Mouse (Mus musculus): ENCODE data around the gene Os9.
"Not testable (repeated sequence)": the region's sequence is repeated elsewhere in the genome, so short reads cannot be mapped to it uniquely, and the experiment has no call there.

Gene Os9

DNA sequence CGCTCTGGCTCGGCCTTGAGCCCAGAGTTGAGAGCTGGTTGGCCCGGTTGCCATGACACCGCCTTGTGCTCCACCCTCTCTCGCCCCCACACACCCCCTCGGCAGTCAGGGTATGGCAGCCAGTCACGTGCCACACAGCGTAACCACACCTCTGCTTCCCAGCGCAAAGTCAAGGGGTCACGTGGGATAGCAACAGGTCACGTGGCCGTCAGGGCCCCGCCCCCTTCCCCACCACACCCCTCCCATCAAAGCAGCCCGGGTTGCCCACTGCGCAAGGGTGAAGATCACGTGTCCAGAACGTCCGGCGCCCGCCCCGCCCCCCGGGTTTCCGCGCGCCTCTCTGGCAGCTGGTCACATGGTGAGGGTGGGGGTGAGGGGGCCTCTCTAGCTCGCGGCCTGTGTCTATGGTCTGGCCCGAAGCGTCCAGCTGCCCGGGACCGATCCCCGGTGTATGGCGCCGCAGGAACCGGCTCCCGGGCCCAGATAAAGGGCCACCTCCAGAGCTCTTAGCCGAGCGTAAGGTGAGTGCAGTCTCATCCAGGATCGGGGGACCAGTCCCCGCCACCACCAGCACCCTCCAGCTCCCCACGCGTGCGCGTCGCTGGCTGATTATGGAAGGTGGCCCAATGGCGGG lies 57.6 kb downstream of the Os9 start, which contains the start of gene Cdk4:
Gene Cdk4 (plus strand): TSS at position 296 of the 634 bp plus-strand sequence.
- Histone ChIP-seq H3K9me3 (ENCODE audit: low read length) (no peaks in the 10 kb centered on the region), H3K4me3 (replicated peaks; ENCODE audit: low read length) (peak within 1 kb of the TSS; percentile 98), H3K4me1 (replicated peaks; ENCODE audit: low read depth, low read length) (peaks cover 74% of the 10 kb centered on the region), H3K27me3 (ENCODE audit: insufficient read depth, low read length) (peaks cover 6% of the 10 kb centered on the region), H3K36me3 (ENCODE audit: insufficient read depth, low read length) (peaks cover 43% of the 10 kb centered on the region)
- TF ChIP-seq CTCF (conservative IDR thresholded peaks at IDR 0.05; ENCODE audit: low read length) = no peak
- no peak for TF ChIP-seq NANOG (IDR thresholded peaks at IDR 0.05; ENCODE audit: borderline replicate concordance, low read length)
- no peak for TF ChIP-seq POU5F1 (IDR thresholded peaks at IDR 0.05; ENCODE audit: borderline replicate concordance, low read length)

DNA sequence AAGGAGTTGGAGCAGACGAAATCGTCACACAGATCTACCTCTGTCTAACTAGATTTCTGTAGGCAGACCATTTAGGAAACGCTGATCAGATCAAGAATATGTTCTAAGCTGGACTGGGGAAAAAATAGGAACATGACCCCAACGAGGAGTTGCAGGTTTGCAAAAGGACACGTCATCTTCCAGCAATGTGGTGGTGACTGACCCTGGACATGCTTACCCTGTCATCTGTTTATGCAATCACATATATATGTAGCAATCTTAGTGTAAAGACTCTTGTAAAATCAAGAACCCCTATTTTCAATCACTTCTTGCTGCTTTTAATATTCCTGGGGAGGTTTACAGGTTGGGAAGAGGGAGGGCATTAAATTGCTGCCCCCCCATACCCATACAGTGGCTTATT lies 58.4 kb downstream of the Os9 start:
- H3K36me3 ChIP-seq (ENCODE audit: insufficient read depth, low read length) = peaks cover 41% of the 10 kb centered on the region
- 0 out of 2 replicates have a peak overlapping the region, but pooled peaks have one; percentile 27 for H3K4me3 ChIP-seq (replicated peaks; ENCODE audit: low read length)
- H3K27me3 ChIP-seq (ENCODE audit: insufficient read depth, low read length) = peaks cover 9% of the 10 kb centered on the region
- H3K9me3 ChIP-seq (ENCODE audit: low read length) = no peaks in the 10 kb centered on the region
- H3K4me1 ChIP-seq (replicated peaks; ENCODE audit: low read depth, low read length) = peaks cover 74% of the 10 kb centered on the region
- TF ChIP-seq CTCF (conservative IDR thresholded peaks at IDR 0.05; ENCODE audit: low read length) (no peak), POU5F1 (IDR thresholded peaks at IDR 0.05; ENCODE audit: borderline replicate concordance, low read length) (no peak), NANOG (IDR thresholded peaks at IDR 0.05; ENCODE audit: borderline replicate concordance, low read length) (no peak)

- not testable (repeated sequence) for H3K4me3 ChIP-seq (replicated peaks; ENCODE audit: low read length); H3K9me3 ChIP-seq (ENCODE audit: low read length)
- Histone ChIP-seq H3K36me3 (ENCODE audit: insufficient read depth, low read length) (peaks cover 41% of the 10 kb centered on the region), H3K4me1 (replicated peaks; ENCODE audit: low read depth, low read length) (peaks cover 74% of the 10 kb centered on the region), H3K27me3 (ENCODE audit: insufficient read depth, low read length) (peaks cover 13% of the 10 kb centered on the region)
These were observed 58.8 kb downstream of the Os9 start for GRCm38 (mm10) chr10:127062101-127062500.

- Histone ChIP-seq H3K36me3 (ENCODE audit: insufficient read depth, low read length) (peaks cover 39% of the 10 kb centered on the region), H3K9me3 (ENCODE audit: low read length) (no peaks in the 10 kb centered on the region), H3K27me3 (ENCODE audit: insufficient read depth, low read length) (peaks cover 13% of the 10 kb centered on the region), H3K4me1 (replicated peaks; ENCODE audit: low read depth, low read length) (peaks cover 74% of the 10 kb centered on the region), H3K4me3 (replicated peaks; ENCODE audit: low read length) (no peak overlapping the region)
- TF ChIP-seq NANOG (IDR thresholded peaks at IDR 0.05; ENCODE audit: borderline replicate concordance, low read length) = no peak
- TF ChIP-seq CTCF (conservative IDR thresholded peaks at IDR 0.05; ENCODE audit: low read length) = no peak
- TF ChIP-seq POU5F1 (IDR thresholded peaks at IDR 0.05; ENCODE audit: borderline replicate concordance, low read length) = no peak
These were observed 59.4 kb downstream of the Os9 start for GRCm38 (mm10) chr10:127061513-127061912.

- peaks cover 39% of the 10 kb centered on the region for H3K36me3 ChIP-seq (ENCODE audit: insufficient read depth, low read length)
- H3K9me3 ChIP-seq (ENCODE audit: low read length) = no peaks in the 10 kb centered on the region
- peaks cover 13% of the 10 kb centered on the region for H3K27me3 ChIP-seq (ENCODE audit: insufficient read depth, low read length)
- H3K4me3 ChIP-seq (replicated peaks; ENCODE audit: low read length) = peak overlapping the region; percentile 85
- TF ChIP-seq CTCF (conservative IDR thresholded peaks at IDR 0.05; ENCODE audit: low read length) = no peak
- no peak for TF ChIP-seq NANOG (IDR thresholded peaks at IDR 0.05; ENCODE audit: borderline replicate concordance, low read length)
- TF ChIP-seq POU5F1 (IDR thresholded peaks at IDR 0.05; ENCODE audit: borderline replicate concordance, low read length) = no peak
- peaks cover 74% of the 10 kb centered on the region for H3K4me1 ChIP-seq (replicated peaks; ENCODE audit: low read depth, low read length)
These were observed 59.8 kb downstream of the Os9 start for GRCm38 (mm10) chr10:127061085-127061484.

- no peak for TF ChIP-seq NANOG (IDR thresholded peaks at IDR 0.05; ENCODE audit: borderline replicate concordance, low read length)
- H3K4me1 ChIP-seq (replicated peaks; ENCODE audit: low read depth, low read length) = peaks cover 73% of the 10 kb centered on the region
- peaks cover 13% of the 10 kb centered on the region for H3K27me3 ChIP-seq (ENCODE audit: insufficient read depth, low read length)
- H3K4me3 ChIP-seq (replicated peaks; ENCODE audit: low read length) = peak within 1 kb of the TSS; percentile 85
- no peaks in the 10 kb centered on the region for H3K9me3 ChIP-seq (ENCODE audit: low read length)
- peaks cover 39% of the 10 kb centered on the region for H3K36me3 ChIP-seq (ENCODE audit: insufficient read depth, low read length)
These were observed 60.7 kb downstream of the Os9 start, which contains the start of gene March9 for GRCm38 (mm10) chr10:127059968-127060916. Gene March9 (minus strand): TSS chr10:127060184.

DNA sequence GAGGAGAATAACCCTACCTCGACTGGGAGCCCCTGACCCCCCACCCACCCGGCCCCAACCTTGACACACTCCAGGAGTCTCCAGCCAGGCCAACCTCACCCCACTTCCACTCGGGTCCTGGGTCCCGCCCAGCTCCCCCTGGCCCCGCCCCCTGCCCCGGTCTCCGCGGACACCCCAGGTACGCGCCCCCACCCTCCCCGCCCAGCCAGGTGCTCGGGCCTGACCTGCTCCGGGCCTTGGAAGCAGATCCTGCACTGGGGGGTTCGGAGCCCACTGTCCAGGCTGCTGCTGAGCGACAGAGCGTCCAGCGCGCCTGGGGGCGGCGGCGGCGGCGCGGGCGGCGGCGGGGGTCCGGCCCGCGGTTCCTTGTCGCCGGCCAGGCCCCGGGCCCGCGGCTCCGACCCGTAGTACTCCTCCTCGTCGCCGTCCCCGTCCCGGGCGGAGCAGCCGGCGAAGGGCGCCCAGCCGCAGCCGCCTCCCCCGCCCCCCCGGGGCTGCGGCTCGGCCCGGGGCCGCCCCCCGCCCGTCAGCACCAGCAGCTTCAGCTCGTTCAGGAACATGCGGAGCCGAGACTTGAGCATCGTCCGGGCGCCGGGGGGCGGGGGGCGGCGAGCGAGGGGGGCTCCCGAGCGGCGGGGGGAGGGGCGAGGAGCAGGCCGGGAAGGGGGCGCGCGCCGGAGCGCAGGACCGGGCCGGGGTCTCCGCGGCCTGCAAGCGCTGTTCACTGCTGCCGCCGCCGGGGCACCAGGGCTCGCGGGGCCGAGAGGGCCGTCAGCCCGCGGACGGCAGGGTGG lies 61.6 kb downstream of the Os9 start:
- no peaks in the 10 kb centered on the region for H3K9me3 ChIP-seq (ENCODE audit: low read length)
- H3K4me3 ChIP-seq (replicated peaks; ENCODE audit: low read length) = peak overlapping the region; percentile 85
- peaks cover 39% of the 10 kb centered on the region for H3K36me3 ChIP-seq (ENCODE audit: insufficient read depth, low read length)

GRCm38 (mm10) chr10:127058708-127059107 lies 62.2 kb downstream of the Os9 start:
- no peak for TF ChIP-seq CTCF (conservative IDR thresholded peaks at IDR 0.05; ENCODE audit: low read length)
- TF ChIP-seq POU5F1 (IDR thresholded peaks at IDR 0.05; ENCODE audit: borderline replicate concordance, low read length) = no peak
- TF ChIP-seq NANOG (IDR thresholded peaks at IDR 0.05; ENCODE audit: borderline replicate concordance, low read length) = no peak
- peak overlapping the region; percentile 58 for H3K4me3 ChIP-seq (replicated peaks; ENCODE audit: low read length)

More for the DNA sequence above, 61.6 kb downstream of the Os9 start:
- Histone ChIP-seq H3K27me3 (ENCODE audit: insufficient read depth, low read length) (peaks cover 13% of the 10 kb centered on the region), H3K4me1 (replicated peaks; ENCODE audit: low read depth, low read length) (peaks cover 69% of the 10 kb centered on the region)
- TF ChIP-seq CTCF (conservative IDR thresholded peaks at IDR 0.05; ENCODE audit: low read length) (no peak), POU5F1 (IDR thresholded peaks at IDR 0.05; ENCODE audit: borderline replicate concordance, low read length) (no peak)

More at GRCm38 (mm10) chr10:127058708-127059107, 62.2 kb downstream of the Os9 start:
- H3K36me3 ChIP-seq (ENCODE audit: insufficient read depth, low read length) = peaks cover 42% of the 10 kb centered on the region
- H3K27me3 ChIP-seq (ENCODE audit: insufficient read depth, low read length) = peaks cover 13% of the 10 kb centered on the region
- H3K4me1 ChIP-seq (replicated peaks; ENCODE audit: low read depth, low read length) = peaks cover 70% of the 10 kb centered on the region
- H3K9me3 ChIP-seq (ENCODE audit: low read length) = no peaks in the 10 kb centered on the region
